Mouse (Mus musculus) embryonic facial prominence, embryonic 11.5 days (tissue): Measurements from ENCODE around the gene Gse1. TPM values are rescaled to one million over a fixed set of nuclear protein-coding genes. Genes with fewer than 3 reads are reported as not detected.
A peak's percentile ranks its signal among the peaks of the same experiment; 100 is the strongest.

Source experiments
- ATAC-seq: fragments of 200-750 bp; cut with Nextera tagmentation; replicated peaks from 2 replicates; pipeline ENCODE4 v1.8.0; 2017; ENCODE audit warnings: low read depth; ENCODE audit not compliant: insufficient number of reproducible peaks, low FRiP score, low TSS enrichment
- DNase-seq: peaks from one replicate; pipeline ENCODE4 v3.0.0-alpha.2; 2015; ENCODE audit warnings: low spot score
- H3K27ac ChIP-seq: fragments of 300-500 bp; sonication (generic); replicated peaks from 2 replicates; pipeline ENCODE4 v1.5.1; 2014; ENCODE audit warnings: mild to moderate bottlenecking, low read depth, low read length, control low read depth
- H3K27me3 ChIP-seq: fragments of 300-500 bp; sonication (generic); 2 replicates; pipeline ENCODE4 v1.6.1; 2014; ENCODE audit warnings: mild to moderate bottlenecking, low read length, moderate library complexity, mixed read lengths; ENCODE audit not compliant: control insufficient read depth, insufficient read depth
- H3K36me3 ChIP-seq: fragments of 300-500 bp; sonication (generic); replicated peaks from 2 replicates; pipeline ENCODE4 v1.6.1; 2014; ENCODE audit warnings: low read depth, mild to moderate bottlenecking, low read length, moderate library complexity, mixed read lengths; ENCODE audit not compliant: control insufficient read depth, insufficient read depth
- H3K4me1 ChIP-seq: fragments of 300-500 bp; sonication (generic); 2 replicates; pipeline ENCODE4 v1.6.1; 2014; ENCODE audit warnings: low read length, mixed read lengths; ENCODE audit not compliant: control insufficient read depth, insufficient read depth
- H3K4me2 ChIP-seq: fragments of 300-500 bp; sonication (generic); 2 replicates; pipeline ENCODE4 v1.6.1; 2014; ENCODE audit warnings: low read depth, mild to moderate bottlenecking, control low read depth, low read length, moderate library complexity
- H3K4me3 ChIP-seq: fragments of 300-500 bp; sonication (generic); 2 replicates; pipeline ENCODE4 v1.5.1; 2014; ENCODE audit warnings: low read depth, low read length, control low read depth
- H3K9ac ChIP-seq: fragments of 300-500 bp; sonication (generic); replicated peaks from 2 replicates; pipeline ENCODE4 v1.6.1; 2014; ENCODE audit warnings: mild to moderate bottlenecking, control low read depth, low read length
- H3K9me3 ChIP-seq: fragments of 300-500 bp; sonication (generic); replicated peaks from 2 replicates; pipeline ENCODE4 v1.6.1; 2016; ENCODE audit warnings: mild to moderate bottlenecking, low read length, inconsistent platforms, mixed read lengths; ENCODE audit not compliant: control insufficient read depth
- WGBS: fragments of 180-500 bp; shearing (Covaris S2); extraction: QIAGEN DNeasy Blood & Tissue Kit; methylation state at CpG from one replicate; pipeline ENCODE4 v1.1.7; 2014; 5-methylcytosine and 5-hydroxymethylcytosine counted together
- polyA plus RNA-seq: library from polyadenylated mRNA; unstranded; fragments of >200 nt; fragmentation: Nextera tagmentation; extraction: Ambion mirVana; gene quantifications from 2 replicates; pipeline ENCODE4 v1.2.1, GENCODE M21; 2014

Gse1 gene
- polyA plus RNA-seq, 1 experiment from 2014 or later, result 8.1 TPM

GRCm38 (mm10) chr8:120259206-120259605 lies 30.9 kb downstream of the Gse1 start:
- Histone ChIP-seq H3K9me3 (no peaks in the 10 kb centered on the region), H3K27me3 (no peaks in the 10 kb centered on the region), H3K4me2 (no peak overlapping the region), H3K4me3 (no peak overlapping the region), H3K9ac (no peak overlapping the region), H3K36me3 (no peaks in the 10 kb centered on the region), H3K27ac (no peak overlapping the region), H3K4me1 (peaks cover 15% of the 10 kb centered on the region)
- 53% methylated on average over 13 of the region's 13 CpGs for WGBS
- ATAC-seq, result no peak
- peak; percentile 52 for DNase-seq

- 80% methylated on average over 5 of the region's 5 CpGs for WGBS
Measured at GRCm38 (mm10) chr8:120260677-120261076, 32.4 kb downstream of the Gse1 start.

GRCm38 (mm10) chr8:120261338-120262120 lies 33.3 kb downstream of the Gse1 start:
- WGBS, result 25% methylated on average over 21 of the region's 21 CpGs
- Histone ChIP-seq H3K4me2 (no peak overlapping the region), H3K36me3 (no peaks in the 10 kb centered on the region), H3K4me1 (peaks cover 28% of the 10 kb centered on the region), H3K9me3 (no peaks in the 10 kb centered on the region), H3K27me3 (no peaks in the 10 kb centered on the region), H3K27ac (peak overlapping the region; percentile 5), H3K9ac (peak overlapping the region; percentile 29; the same call in 1 of the 2 replicates), H3K4me3 (no peak overlapping the region)
- ATAC-seq (no peak), DNase-seq (peak; percentile 52)

More at GRCm38 (mm10) chr8:120260677-120261076, 32.4 kb downstream of the Gse1 start:
- Histone ChIP-seq H3K4me2 (no peak overlapping the region), H3K4me1 (peaks cover 22% of the 10 kb centered on the region), H3K4me3 (no peak overlapping the region), H3K36me3 (no peaks in the 10 kb centered on the region), H3K27me3 (no peaks in the 10 kb centered on the region), H3K9me3 (no peaks in the 10 kb centered on the region), H3K9ac (peak overlapping the region; percentile 23), H3K27ac (peak overlapping the region; percentile 5; the same call in 1 of the 2 replicates)
- DNase-seq (no peak), ATAC-seq (no peak)

GRCm38 (mm10) chr8:120263879-120264278 lies 35.6 kb downstream of the Gse1 start:
- DNase-seq (no peak), ATAC-seq (no peak)
- Histone ChIP-seq H3K4me3 (no peak overlapping the region), H3K36me3 (no peaks in the 10 kb centered on the region), H3K9me3 (no peaks in the 10 kb centered on the region), H3K9ac (no peak overlapping the region), H3K4me1 (peaks cover 40% of the 10 kb centered on the region), H3K27me3 (no peaks in the 10 kb centered on the region), H3K4me2 (no peak overlapping the region), H3K27ac (no peak overlapping the region)
- 81% methylated on average over 5 of the region's 5 CpGs for WGBS

- Histone ChIP-seq H3K9ac (no peak overlapping the region; the same call in 1 of the 2 replicates), H3K36me3 (no peaks in the 10 kb centered on the region), H3K4me2 (no peak overlapping the region; the same call in 1 of the 2 replicates), H3K4me1 (peaks cover 37% of the 10 kb centered on the region), H3K27ac (peak overlapping the region; percentile 98), H3K27me3 (no peaks in the 10 kb centered on the region), H3K9me3 (no peaks in the 10 kb centered on the region), H3K4me3 (no peak overlapping the region)
- 18% methylated on average over 13 of the region's 13 CpGs for WGBS
- peak; percentile 27 for DNase-seq
- no peak for ATAC-seq
Measured at GRCm38 (mm10) chr8:120264388-120264943, 36.2 kb downstream of the Gse1 start.

GRCm38 (mm10) chr8:120264944-120265453 lies 36.7 kb downstream of the Gse1 start:
- peak; percentile 66 for ATAC-seq
- no peaks in the 10 kb centered on the region for H3K9me3 ChIP-seq
- peaks cover 37% of the 10 kb centered on the region for H3K4me1 ChIP-seq
- peak; percentile 89 for DNase-seq
- H3K27ac ChIP-seq, result peak overlapping the region; percentile 98
- peak overlapping the region; percentile 5 for H3K4me2 ChIP-seq
- H3K4me3 ChIP-seq, result no peak overlapping the region
- under 1% methylated on average over 16 of the region's 16 CpGs for WGBS
- H3K36me3 ChIP-seq, result no peaks in the 10 kb centered on the region
- H3K9ac ChIP-seq, result peak overlapping the region; percentile 45
- H3K27me3 ChIP-seq, result no peaks in the 10 kb centered on the region

GRCm38 (mm10) chr8:120265471-120265870 lies 37.2 kb downstream of the Gse1 start:
- peaks cover 37% of the 10 kb centered on the region for H3K4me1 ChIP-seq
- H3K4me2 ChIP-seq, result peak overlapping the region; percentile 5; the same call in 1 of the 2 replicates
- DNase-seq (peak; percentile 60), ATAC-seq (peak; percentile 22)
- H3K27me3 ChIP-seq, result no peaks in the 10 kb centered on the region
- WGBS, result 13% methylated on average over 4 of the region's 4 CpGs
- no peak overlapping the region for H3K4me3 ChIP-seq
- no peaks in the 10 kb centered on the region for H3K36me3 ChIP-seq
- H3K27ac ChIP-seq, result peak overlapping the region; percentile 98
- no peaks in the 10 kb centered on the region for H3K9me3 ChIP-seq
- peak overlapping the region; percentile 45 for H3K9ac ChIP-seq

GRCm38 (mm10) chr8:120268541-120268980 lies 40.3 kb downstream of the Gse1 start:
- no peak overlapping the region for H3K4me2 ChIP-seq
- no peak overlapping the region for H3K4me3 ChIP-seq
- peaks cover 26% of the 10 kb centered on the region for H3K4me1 ChIP-seq
- no peak overlapping the region for H3K27ac ChIP-seq
- H3K27me3 ChIP-seq, result no peaks in the 10 kb centered on the region
- ATAC-seq, result no peak
- DNase-seq, result no peak
- no peak overlapping the region for H3K9ac ChIP-seq
- no peaks in the 10 kb centered on the region for H3K9me3 ChIP-seq
- H3K36me3 ChIP-seq, result no peaks in the 10 kb centered on the region
- 71% methylated on average over 19 of the region's 19 CpGs for WGBS
